Mouse (Mus musculus) kidney, postnatal 0 days (tissue): Measurements from ENCODE around the gene Elob. TPM values are rescaled to one million over a fixed set of nuclear protein-coding genes. Genes with fewer than 3 reads are reported as not detected.

ENCODE experiments used
- ATAC-seq: fragments of 200-750 bp; cut with Nextera tagmentation; replicated peaks from 2 replicates; pipeline ENCODE4 v1.8.0; 2017; ENCODE audit warnings: low read depth, moderate number of reproducible peaks, moderate TSS enrichment, moderate library complexity; ENCODE audit not compliant: low FRiP score
- DNase-seq: peaks from one replicate; pipeline ENCODE4 v3.0.0-alpha.2; 2016; ENCODE audit warnings: low spot score
- H3K27ac ChIP-seq: fragments of 300-500 bp; sonication (generic); 2 replicates; pipeline ENCODE4 v1.5.1; 2014; ENCODE audit warnings: mild to moderate bottlenecking
- H3K27me3 ChIP-seq: fragments of 300-500 bp; sonication (generic); 2 replicates; pipeline ENCODE4 v1.6.1; 2014; ENCODE audit warnings: low read length, mixed read lengths; ENCODE audit not compliant: insufficient read depth
- H3K36me3 ChIP-seq: fragments of 300-500 bp; sonication (generic); 2 replicates; pipeline ENCODE4 v1.6.1; 2014; ENCODE audit warnings: low read length, mixed read lengths; ENCODE audit not compliant: insufficient read depth
- H3K4me1 ChIP-seq: fragments of 300-500 bp; sonication (generic); replicated peaks from 2 replicates; pipeline ENCODE4 v1.6.1; 2014; ENCODE audit warnings: antibody characterized with exemption, low read length, mixed read lengths; ENCODE audit not compliant: insufficient read depth
- H3K4me2 ChIP-seq: fragments of 300-500 bp; sonication (generic); 2 replicates; pipeline ENCODE4 v1.6.1; 2014; ENCODE audit warnings: mild to moderate bottlenecking, low read length, moderate library complexity, mixed read lengths
- H3K4me3 ChIP-seq: fragments of 300-500 bp; sonication (generic); replicated peaks from 2 replicates; pipeline ENCODE4 v1.5.1; 2014; ENCODE audit warnings: low read depth, low read length
- H3K9ac ChIP-seq: fragments of 300-500 bp; sonication (generic); 2 replicates; pipeline ENCODE4 v1.6.1; 2014; ENCODE audit warnings: low read depth, low read length
- H3K9me3 ChIP-seq: fragments of 300-500 bp; sonication (generic); replicated peaks from 2 replicates; pipeline ENCODE4 v1.6.1; 2016; ENCODE audit warnings: low read length, inconsistent platforms, mixed read lengths
- CTCF ChIP-seq: IDR thresholded peaks from 2 replicates; pipeline ENCODE4 v1.5.1; 2016; ENCODE audit warnings: antibody characterized with exemption, low read depth, mild to moderate bottlenecking, moderate library complexity
- WGBS: fragments of 180-500 bp; shearing (Covaris S2); extraction: QIAGEN DNeasy Blood & Tissue Kit; methylation state at CpG from one replicate; pipeline ENCODE4 v1.1.7; 2014; 5-methylcytosine and 5-hydroxymethylcytosine counted together
- microRNA-seq: library from miRNA; unstranded; fragments of <30 nt; microRNA quantifications from one replicate; pipeline ENCODE4, GENCODE M21; 2016
- polyA plus RNA-seq: library from polyadenylated mRNA; unstranded; fragments of >200 nt; fragmentation: Nextera tagmentation; extraction: Ambion mirVana; gene quantifications from 2 replicates; pipeline ENCODE4 v1.2.1, GENCODE M21; 2015

The Elob gene
- polyA plus RNA-seq, 1 experiment from 2014 or later, result 1,143 TPM

- TF ChIP-seq CTCF, result no peak
- Histone ChIP-seq H3K27ac (no peak overlapping the region), H3K9me3 (no peaks in the 10 kb centered on the region), H3K4me1 (no peaks in the 10 kb centered on the region), H3K9ac (no peak overlapping the region), H3K4me2 (no peak overlapping the region), H3K27me3 (no peaks in the 10 kb centered on the region), H3K4me3 (no peak overlapping the region), H3K36me3 (no peaks in the 10 kb centered on the region)
- WGBS, result 52% methylated on average over 2 of the region's 2 CpGs
- ATAC-seq (no peak), DNase-seq (peak; percentile 11)
These were observed 51.8 kb downstream of the Elob start for GRCm38 (mm10) chr17:23777141-23777540.

GRCm38 (mm10) chr17:23776216-23776615, 52.7 kb downstream of the Elob start:
- H3K36me3 ChIP-seq, result no peaks in the 10 kb centered on the region
- DNase-seq (no peak), ATAC-seq (no peak)
- no peaks in the 10 kb centered on the region for H3K9me3 ChIP-seq
- TF ChIP-seq CTCF, result no peak
- no peaks in the 10 kb centered on the region for H3K27me3 ChIP-seq
- no peaks in the 10 kb centered on the region for H3K4me1 ChIP-seq
- no peak overlapping the region for H3K27ac ChIP-seq
- no peak overlapping the region for H3K9ac ChIP-seq
- no peak overlapping the region for H3K4me2 ChIP-seq
- H3K4me3 ChIP-seq, result no peak overlapping the region
- 69% methylated on average over 10 of the region's 10 CpGs for WGBS

Small RNA genes within 50 kb of the gene (microRNA-seq; reads per million reads assigned to microRNA genes)
- not detected for gene Mir5125

Other genes with a start within 250 kb of the Elob start
- 12.6 and 14.3 TPM in 2 replicates for gene Zfp13, start 229.6 kb downstream of the Elob start, polyA plus RNA-seq
- gene Zscan10, start 228.3 kb downstream of the Elob start, polyA plus RNA-seq, result not detected in 2 replicates
- 0.66 and 0.92 TPM in 2 replicates for gene Mmp25, start 183.9 kb downstream of the Elob start, polyA plus RNA-seq
- 2.1 and 2.4 TPM in 2 replicates for gene Bicdl2, start 168.6 kb downstream of the Elob start, polyA plus RNA-seq
- gene Hcfc1r1, start 155.5 kb downstream of the Elob start, polyA plus RNA-seq, result 116 and 120 TPM in 2 replicates
- gene Thoc6, start 155.3 kb downstream of the Elob start, polyA plus RNA-seq, result 32.3 and 35.5 TPM in 2 replicates
- 47.0 and 50.0 TPM in 2 replicates for gene Tnfrsf12a, start 151.7 kb downstream of the Elob start, polyA plus RNA-seq
- gene Cldn6, start 149.9 kb downstream of the Elob start, polyA plus RNA-seq, result 131 and 155 TPM in 2 replicates
- 41.2 and 41.8 TPM in 2 replicates for gene Cldn9, start 145.1 kb downstream of the Elob start, polyA plus RNA-seq
- 0.05 and 0.30 TPM in 2 replicates for gene 1520401A03Rik, start 106.4 kb downstream of the Elob start, polyA plus RNA-seq
- gene Pkmyt1, start 102.8 kb downstream of the Elob start, polyA plus RNA-seq, result 21.1 and 24.5 TPM in 2 replicates
- gene Paqr4, start 88.3 kb downstream of the Elob start, polyA plus RNA-seq, result 16.0 and 17.9 TPM in 2 replicates
- 0.29 and 0.52 TPM in 2 replicates for gene Kremen2, start 83.3 kb downstream of the Elob start, polyA plus RNA-seq
- 74.6 and 74.7 TPM in 2 replicates for gene Flywch1, start 57.5 kb downstream of the Elob start, polyA plus RNA-seq
- 40.9 and 46.8 TPM in 2 replicates for gene Flywch2, start 43.1 kb downstream of the Elob start, polyA plus RNA-seq
- 304 and 321 TPM in 2 replicates for gene Srrm2, start 38.6 kb downstream of the Elob start, polyA plus RNA-seq
- gene Prss33, start 6.9 kb upstream of the Elob start, polyA plus RNA-seq, result 0.11 TPM in 1 of 2 replicates, not detected in the other
- not detected in 2 replicates for gene Prss32, start 14.7 kb upstream of the Elob start, polyA plus RNA-seq
- 2.8 and 3.1 TPM in 2 replicates for gene Prss41, start 15.0 kb upstream of the Elob start, polyA plus RNA-seq
- not detected in 2 replicates for gene Prss21, start 38.9 kb upstream of the Elob start, polyA plus RNA-seq
- gene Dcpp1, start 51.7 kb upstream of the Elob start, polyA plus RNA-seq, result not detected in 2 replicates
- not detected in 2 replicates for gene Dcpp2, start 51.7 kb upstream of the Elob start, polyA plus RNA-seq
- gene Dcpp3, start 88.3 kb upstream of the Elob start, polyA plus RNA-seq, result not detected in 2 replicates
- gene Sbp, start 112.5 kb upstream of the Elob start, polyA plus RNA-seq, result not detected in 2 replicates
- not detected in 2 replicates for gene Sbpl, start 126.1 kb upstream of the Elob start, polyA plus RNA-seq
- gene Prss30, start 151.4 kb upstream of the Elob start, polyA plus RNA-seq, result 0.18 and 0.25 TPM in 2 replicates
- 0.43 and 0.72 TPM in 2 replicates for gene Prss22, start 169.0 kb upstream of the Elob start, polyA plus RNA-seq
- gene Prss27, start 209.0 kb upstream of the Elob start, polyA plus RNA-seq, result 0.68 and 0.78 TPM in 2 replicates
- 47.6 and 51.2 TPM in 2 replicates for gene Kctd5, start 244.3 kb upstream of the Elob start, polyA plus RNA-seq